Mouse (Mus musculus) myocyte (in vitro differentiated cells): ENCODE results near the gene Depdc1a.

Experiments used
- CEBPB ChIP-seq: IDR thresholded peaks from 2 replicates; pipeline ENCODE4 v1.6.1; 2011; ENCODE audit warnings: mild to moderate bottlenecking, moderate library complexity; ENCODE audit not compliant: poor library complexity, insufficient read depth, severe bottlenecking
- E2F4 ChIP-seq: IDR thresholded peaks from one replicate; pipeline ENCODE4 v1.6.1; 2011; ENCODE audit warnings: mild to moderate bottlenecking, control low read depth, moderate library complexity; ENCODE audit not compliant: insufficient read depth
- MAX ChIP-seq: IDR thresholded peaks from one replicate; pipeline ENCODE4 v1.6.1; 2011; ENCODE audit warnings: low read depth, mild to moderate bottlenecking, control low read depth
- MYOD1 ChIP-seq, 3 experiments: IDR thresholded peaks; one replicate each; pipeline ENCODE4 v1.6.1; 2011; ENCODE audit warnings: control low read depth in 2 of 3, low read depth in 2 of 3, mild to moderate bottlenecking in 2 of 3, moderate library complexity in 1 of 3; ENCODE audit not compliant: insufficient read length in 2 of 3, control insufficient read depth in 1 of 3
- MYOG ChIP-seq, 3 experiments: IDR thresholded peaks; one replicate each; pipeline ENCODE4 v1.6.1; 2011; ENCODE audit warnings: control low read depth in 2 of 3, low read depth in 2 of 3, mild to moderate bottlenecking in 2 of 3; ENCODE audit not compliant: insufficient read length in 2 of 3, control insufficient read depth in 1 of 3, insufficient read depth in 1 of 3
- POLR2A ChIP-seq: IDR thresholded peaks from one replicate; pipeline ENCODE4 v1.6.1; 2011; ENCODE audit warnings: low read depth, mild to moderate bottlenecking, control low read depth, moderate library complexity; ENCODE audit not compliant: insufficient read length
- POLR2AphosphoS2 ChIP-seq: IDR thresholded peaks from one replicate; pipeline ENCODE4 v1.6.1; 2011; ENCODE audit warnings: low read depth, control low read depth; ENCODE audit not compliant: insufficient read length
- REST ChIP-seq: IDR thresholded peaks from one replicate; pipeline ENCODE4 v1.6.1; 2011; ENCODE audit warnings: mild to moderate bottlenecking, control low read depth, moderate library complexity; ENCODE audit not compliant: insufficient read depth, insufficient read length
- TCF12 ChIP-seq: IDR thresholded peaks from one replicate; pipeline ENCODE4 v1.6.1; 2011; ENCODE audit warnings: mild to moderate bottlenecking, control low read depth; ENCODE audit not compliant: poor library complexity, insufficient read depth, severe bottlenecking
- TCF3 ChIP-seq: IDR thresholded peaks from one replicate; pipeline ENCODE4 v1.6.1; 2011; ENCODE audit warnings: low read depth, control low read depth; ENCODE audit not compliant: insufficient read length
- USF1 ChIP-seq: IDR thresholded peaks from one replicate; pipeline ENCODE4 v1.6.1; 2011; ENCODE audit warnings: low read depth, mild to moderate bottlenecking, control low read depth, moderate library complexity

DNA sequence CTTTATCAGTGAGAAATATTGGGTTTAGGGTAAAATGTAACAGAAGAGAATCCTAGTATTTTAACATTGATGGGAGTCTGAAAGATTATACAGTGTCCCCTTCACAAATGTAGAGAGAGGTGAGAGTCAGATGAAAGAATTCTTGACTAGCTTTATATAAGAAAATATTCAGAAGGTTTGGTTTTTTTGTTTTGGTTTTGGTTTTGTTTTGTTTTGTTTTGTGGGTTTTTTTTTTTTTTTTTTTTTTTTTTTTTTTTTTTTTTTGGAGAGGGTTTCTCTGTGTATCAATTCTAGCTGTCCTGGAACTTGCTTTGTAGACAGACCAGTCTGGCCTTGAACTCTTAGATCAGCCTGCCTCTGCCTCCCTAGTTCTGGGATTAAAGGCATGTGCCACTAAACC, 33.3 kb downstream of the Depdc1a start:
- no peak for TF ChIP-seq REST
- no peak for TF ChIP-seq TCF3
- TF ChIP-seq POLR2A: no peak
- no peak for TF ChIP-seq USF1
- no peak for TF ChIP-seq E2F4
- no peak for TF ChIP-seq MYOD1 (IDR thresholded peaks at IDR 0.05; ENCODE audit: control insufficient read depth in 1 of 3, insufficient read length in 2 of 3, low read depth in 2 of 3)
- TF ChIP-seq MYOG (IDR thresholded peaks at IDR 0.05; ENCODE audit: control insufficient read depth in 1 of 3, insufficient read depth in 1 of 3, insufficient read length in 2 of 3, low read depth in 2 of 3): no peak
- TF ChIP-seq MAX: no peak
- TF ChIP-seq TCF12: no peak
- no peak for TF ChIP-seq POLR2AphosphoS2
- TF ChIP-seq CEBPB: no peak
